Mouse (Mus musculus) heart, adult 2 months (tissue): ENCODE results near the gene Fndc3b.

Source experiments
- CTCF ChIP-seq: fragments of 200-600 bp; IDR thresholded peaks from 2 replicates; pipeline ENCODE4 v1.8.1; 2022; ENCODE audit warnings: antibody characterized with exemption, mild to moderate bottlenecking, moderate library complexity
- EP300 ChIP-seq: fragments of 200-500 bp; IDR thresholded peaks from 2 replicates; pipeline ENCODE4 v1.6.1; 2011; ENCODE audit warnings: low read depth, low read length, control low read depth; ENCODE audit not compliant: insufficient read depth
- POLR2A ChIP-seq: fragments of 200-500 bp; IDR thresholded peaks from 2 replicates; pipeline ENCODE4 v1.6.1; 2011; ENCODE audit warnings: mild to moderate bottlenecking, low read depth, low read length, control low read depth; ENCODE audit not compliant: insufficient read depth

GRCm38 (mm10) chr3:27581931-27582840 is 128.9 kb downstream of the Fndc3b start:
- TF ChIP-seq POLR2A (no peak), EP300 (no peak), CTCF (no peak)
